Mouse (Mus musculus): ENCODE data around the gene Hmcn2. TPM values are rescaled to one million over a fixed set of nuclear protein-coding genes. Genes with fewer than 3 reads are reported as not detected.

The Hmcn2 gene
- total and polyA plus RNA-seq, 3 experiments: 1.0 to 5.7 (median 2.1) TPM

GRCm38 (mm10) chr2:31450661-31451060, 136.4 kb downstream of the Hmcn2 start:
- H3K27me3 ChIP-seq (replicated peaks): no peaks in the 10 kb centered on the region
- H3K4me2 ChIP-seq (ENCODE audit: insufficient read depth, low read depth, poor library complexity, severe bottlenecking): no peak overlapping the region
- H3K4me3 ChIP-seq (replicated peaks in 1 of 3; ENCODE audit: low read depth in 2 of 3, low read length in 2 of 3, poor library complexity in 1 of 3): no peak overlapping the region
- dilution Hi-C loops (cut with MboI; ENCODE audit: extremely low pct_ligation_motif_present, extremely low pct_unique_long_range_greater_than_20kb, low sequenced_read_pairs) (no loop called here), in situ Hi-C loops (cut with MboI; ENCODE audit: low pct_ligation_motif_present, low pct_unique_long_range_greater_than_20kb, low sequenced_read_pairs) (loop anchor here (25.0 kb wide), 1 partner anchor 388 kb away; no protein-coding TSS in a partner anchor)
- no peaks in the 10 kb centered on the region for H3K9me3 ChIP-seq (replicated peaks; ENCODE audit: low read length)
- H3K9ac ChIP-seq (ENCODE audit: insufficient read depth, low read depth): no peak overlapping the region
- H3K27ac ChIP-seq (ENCODE audit: insufficient read depth, low read depth): no peak overlapping the region
- H3K79me2 ChIP-seq (replicated peaks; ENCODE audit: control insufficient read depth, extremely low read depth, insufficient read depth, poor library complexity, severe bottlenecking): peaks cover 5% of the 10 kb centered on the region
- TF ChIP-seq RAD21 (IDR thresholded peaks at IDR 0.05; ENCODE audit: low read depth, low read length) (no peak), ZMIZ1 (IDR thresholded peaks at IDR 0.05; ENCODE audit: low read depth, low read length) (no peak), CTCF (conservative IDR thresholded peaks at IDR 0.05 in 1 of 2, IDR thresholded peaks at IDR 0.05 in 1 of 2; ENCODE audit: low read depth in 2 of 2, low read length in 2 of 2) (no peak)
- H3K4me1 ChIP-seq (ENCODE audit: control insufficient read depth in 1 of 2, insufficient read depth in 2 of 2): peaks cover 37 to 79% of the 10 kb centered on the region in 2 experiments
- H3K36me3 ChIP-seq (replicated peaks in 1 of 2; ENCODE audit: control insufficient read depth in 1 of 2, insufficient read depth in 1 of 2, low read length in 1 of 2): peaks cover 12 to 37% of the 10 kb centered on the region in 2 experiments
- DNase-seq (ENCODE audit: extremely low read depth): no peak

- Histone ChIP-seq H3K9me3 (replicated peaks; ENCODE audit: low read length) (no peaks in the 10 kb centered on the region), H3K27ac (ENCODE audit: insufficient read depth, low read depth) (no peak overlapping the region), H3K4me1 (ENCODE audit: control insufficient read depth in 1 of 2, insufficient read depth in 2 of 2) (peaks cover 38 to 79% of the 10 kb centered on the region in 2 experiments), H3K27me3 (replicated peaks) (no peaks in the 10 kb centered on the region), H3K9ac (ENCODE audit: insufficient read depth, low read depth) (no peak overlapping the region), H3K36me3 (replicated peaks in 1 of 2; ENCODE audit: control insufficient read depth in 1 of 2, insufficient read depth in 1 of 2, low read length in 1 of 2) (peaks cover 12 to 37% of the 10 kb centered on the region in 2 experiments), H3K79me2 (replicated peaks; ENCODE audit: control insufficient read depth, extremely low read depth, insufficient read depth, poor library complexity, severe bottlenecking) (peaks cover 5% of the 10 kb centered on the region), H3K4me3 (replicated peaks in 1 of 3; ENCODE audit: low read depth in 2 of 3, low read length in 2 of 3, poor library complexity in 1 of 3) (no peak overlapping the region), H3K4me2 (ENCODE audit: insufficient read depth, low read depth, poor library complexity, severe bottlenecking) (no peak overlapping the region)
- in situ Hi-C loops (cut with MboI; ENCODE audit: low pct_ligation_motif_present, low pct_unique_long_range_greater_than_20kb, low sequenced_read_pairs): loop anchor here (25.0 kb wide), 1 partner anchor 389 kb away; no protein-coding TSS in a partner anchor
- dilution Hi-C loops (cut with MboI; ENCODE audit: extremely low pct_ligation_motif_present, extremely low pct_unique_long_range_greater_than_20kb, low sequenced_read_pairs): no loop called here
- TF ChIP-seq RCOR1 (conservative IDR thresholded peaks at IDR 0.05; ENCODE audit: low read depth, low read length) (no peak), TBP (conservative IDR thresholded peaks at IDR 0.05; ENCODE audit: low read depth, low read length) (no peak), USF1 (IDR thresholded peaks at IDR 0.05; ENCODE audit: low read depth, low read length) (no peak), TCF12 (IDR thresholded peaks at IDR 0.05; ENCODE audit: low read depth, low read length) (no peak), HCFC1 (IDR thresholded peaks at IDR 0.05; ENCODE audit: low read depth, low read length) (no peak), POLR2AphosphoS2 (IDR thresholded peaks at IDR 0.05; ENCODE audit: low read depth, low read length) (no peak), BHLHE40 (IDR thresholded peaks at IDR 0.05; ENCODE audit: low read depth, low read length) (no peak), ZMIZ1 (IDR thresholded peaks at IDR 0.05; ENCODE audit: low read depth, low read length) (no peak), E2F4 (IDR thresholded peaks at IDR 0.05; ENCODE audit: insufficient replicate concordance, low read depth, low read length) (no peak), MAFK (IDR thresholded peaks at IDR 0.05; ENCODE audit: insufficient replicate concordance, low read length) (no peak), ETS1 (conservative IDR thresholded peaks at IDR 0.05; ENCODE audit: low read depth, low read length) (no peak), MYC (IDR thresholded peaks at IDR 0.05; ENCODE audit: low read depth, low read length) (no peak), ZKSCAN1 (IDR thresholded peaks at IDR 0.05; ENCODE audit: borderline replicate concordance, low read depth, low read length) (no peak)
- peak; percentile 64 for DNase-seq (ENCODE audit: extremely low read depth)
Measured at GRCm38 (mm10) chr2:31451530-31451929, 137.3 kb downstream of the Hmcn2 start.
